Mouse (Mus musculus) skeletal muscle tissue, adult 2 months (tissue): ENCODE data around the gene Magoh.

Experiments
- DNase-seq: peaks from one replicate; pipeline ENCODE4 v3.0.0-alpha.2; 2012; ENCODE audit warnings: low read depth, low spot score

Gene Magoh

DNA sequence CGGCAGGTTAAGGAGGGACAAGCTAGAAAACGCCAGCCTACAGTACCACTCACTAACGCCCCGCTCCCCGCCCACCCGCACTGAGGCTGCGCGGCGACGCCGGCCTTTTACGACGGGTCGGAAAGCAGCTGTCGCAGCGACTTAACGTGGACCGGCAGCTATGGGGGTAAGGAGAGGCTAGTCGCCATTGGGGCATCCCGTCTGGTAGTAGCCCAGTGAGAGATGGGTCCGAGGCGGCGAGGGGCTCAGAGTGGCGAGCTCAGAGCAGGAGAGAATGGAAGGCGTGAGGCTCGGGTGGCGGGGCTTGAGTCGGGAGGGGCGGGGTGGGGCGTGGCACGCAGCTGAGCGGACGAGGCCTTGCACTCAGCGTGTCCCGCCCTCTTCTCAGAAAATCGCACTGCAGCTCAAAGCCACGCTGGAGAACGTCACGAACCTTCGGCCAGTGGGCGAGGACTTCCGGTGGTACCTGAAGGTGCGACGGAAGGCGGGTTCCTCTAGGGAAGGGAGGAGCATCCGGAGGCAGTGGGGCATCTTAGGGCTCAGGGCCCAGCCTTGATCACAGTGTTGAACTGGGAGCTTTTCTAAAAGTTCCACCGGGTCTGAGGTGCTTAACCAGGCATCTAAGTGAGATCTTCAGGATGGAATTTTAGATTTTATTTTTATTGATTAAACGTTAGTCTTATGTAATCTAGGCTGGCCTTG lies 10.3 kb downstream of the Magoh start, which contains the start of gene 0610037L13Rik:
Gene 0610037L13Rik, plus strand, starts transcription at position 83 of the 702 bp plus-strand sequence.
- DNase-seq = peak; percentile 94

DNA sequence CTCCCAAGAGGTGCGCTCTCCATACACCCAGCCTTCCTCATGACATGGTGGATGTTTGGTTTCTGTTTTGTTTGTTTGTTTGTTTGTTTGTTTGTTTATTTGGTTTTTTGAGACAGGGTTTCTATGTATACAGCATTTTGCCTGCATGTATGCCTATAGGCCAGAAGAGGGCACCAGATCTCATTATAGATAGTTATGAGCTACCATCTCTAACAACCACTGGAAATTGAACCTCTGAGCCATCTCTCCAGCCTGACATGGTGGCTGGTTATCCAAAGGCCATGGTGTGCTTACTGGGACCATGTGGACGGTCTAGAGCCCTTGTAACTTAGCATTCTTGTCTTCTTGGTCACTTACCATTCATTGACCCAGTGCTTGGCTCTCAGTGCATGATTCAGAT lies 13.1 kb downstream of the Magoh start:
- no peak for DNase-seq

DNA sequence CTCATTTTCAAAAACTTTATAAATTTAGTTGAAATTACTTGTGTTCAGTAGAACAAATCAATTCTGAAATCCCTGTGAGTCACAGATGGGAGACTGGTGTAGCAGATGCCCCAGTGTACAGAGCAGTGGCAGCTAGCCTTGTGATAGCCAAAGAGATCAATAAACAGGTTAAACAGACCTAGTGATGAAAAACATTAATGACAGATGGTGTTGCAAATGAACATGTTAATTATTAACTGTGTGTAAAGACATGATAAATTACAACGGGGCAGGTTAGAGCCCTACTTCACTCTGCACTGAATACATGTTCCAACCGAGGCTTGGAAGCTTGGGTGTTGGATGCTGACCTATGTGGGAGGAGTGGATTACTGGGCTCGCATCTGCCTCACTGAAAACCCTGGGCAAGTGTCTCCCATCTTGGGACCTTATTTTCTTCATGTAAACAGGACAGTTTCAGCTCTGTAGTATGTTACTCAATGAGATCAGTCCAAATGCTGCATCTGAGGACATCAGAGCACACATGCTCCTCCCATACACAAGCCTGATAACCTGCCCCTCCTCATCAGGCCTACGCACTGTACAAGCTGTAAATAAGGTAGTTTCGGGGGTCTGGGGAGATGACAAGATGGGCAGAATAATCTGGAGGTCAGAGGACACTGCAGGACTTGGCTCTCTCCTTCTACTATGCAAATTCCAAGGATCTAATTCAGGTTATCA lies 19.8 kb downstream of the Magoh start:
- no peak for DNase-seq

DNA sequence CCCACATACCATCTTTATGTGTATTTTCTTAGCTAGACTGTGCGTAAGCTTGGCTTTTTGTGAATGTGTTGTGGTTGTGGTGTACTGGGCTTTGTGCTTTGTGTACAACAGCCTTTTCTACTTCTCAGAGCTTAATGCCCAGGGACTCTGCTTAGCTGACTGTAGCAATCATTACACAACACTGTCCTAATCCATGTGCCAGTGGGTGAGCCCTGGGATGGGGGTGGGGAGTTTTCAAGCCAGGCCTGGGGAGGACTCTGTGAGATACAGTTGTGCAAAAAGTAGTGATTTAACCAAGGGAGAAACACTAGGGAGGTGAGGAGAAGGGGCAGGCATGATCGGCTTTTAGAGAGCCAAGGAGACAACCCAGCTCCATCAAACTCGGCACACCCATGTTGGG lies 20.7 kb downstream of the Magoh start:
- no peak for DNase-seq

DNA sequence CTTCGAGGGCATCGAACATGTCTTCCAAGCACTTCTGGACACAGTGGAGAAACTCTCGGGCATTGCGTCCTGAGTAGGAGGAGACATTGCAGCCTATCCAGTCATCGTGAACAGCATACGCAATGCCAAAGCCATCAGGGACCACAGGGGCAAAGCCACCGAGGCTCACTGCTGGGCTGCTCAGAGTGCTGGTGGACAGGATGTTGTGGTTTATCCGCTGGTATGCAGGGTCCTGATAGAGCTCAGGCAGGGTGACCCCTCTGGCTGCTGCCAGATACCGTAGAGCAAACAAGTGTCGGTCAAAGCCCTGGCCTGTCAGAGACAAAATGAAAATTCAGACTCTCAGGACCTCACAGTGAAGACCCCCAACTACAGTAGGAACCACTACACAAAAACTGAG lies 24.7 kb downstream of the Magoh start:
- no peak for DNase-seq

DNA sequence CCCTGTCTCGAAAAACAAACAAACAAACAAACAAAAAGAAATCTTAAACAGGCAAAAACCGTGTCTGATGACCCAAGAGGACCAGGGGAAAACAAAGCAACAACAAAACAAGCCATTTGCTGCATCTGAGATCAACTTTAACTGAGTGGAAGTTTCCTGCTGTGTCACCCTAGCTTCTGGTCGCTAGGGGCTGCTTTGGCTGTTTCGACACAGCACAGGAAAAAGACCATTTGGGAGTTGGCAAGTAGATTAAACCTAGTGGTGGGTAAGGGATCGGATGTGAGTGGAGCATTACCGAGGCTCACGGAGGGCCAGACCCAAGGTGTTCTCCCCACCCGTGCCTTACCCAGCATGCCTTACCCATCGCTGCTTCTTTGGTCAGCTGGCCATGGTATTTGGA lies 27.0 kb downstream of the Magoh start:
- no peak for DNase-seq

DNA sequence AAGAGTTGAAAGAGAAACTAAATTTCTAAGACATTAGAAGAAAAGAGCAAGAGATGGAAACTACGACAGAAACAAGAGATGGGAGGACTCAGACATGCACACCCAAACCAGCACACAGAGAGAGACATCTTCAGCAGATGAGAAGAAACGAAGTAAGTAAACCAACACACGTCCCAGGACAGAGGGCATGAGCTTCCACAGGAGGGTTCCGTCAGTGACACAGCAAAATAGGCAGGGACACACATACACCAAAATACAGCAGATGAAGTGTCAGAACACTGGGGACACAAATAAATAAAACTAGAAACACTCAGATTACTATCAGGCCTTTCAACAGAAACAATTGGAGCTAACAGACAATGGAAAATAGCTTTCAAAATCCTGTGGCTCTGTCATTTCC lies 30.5 kb downstream of the Magoh start:
- DNase-seq = no peak

DNA sequence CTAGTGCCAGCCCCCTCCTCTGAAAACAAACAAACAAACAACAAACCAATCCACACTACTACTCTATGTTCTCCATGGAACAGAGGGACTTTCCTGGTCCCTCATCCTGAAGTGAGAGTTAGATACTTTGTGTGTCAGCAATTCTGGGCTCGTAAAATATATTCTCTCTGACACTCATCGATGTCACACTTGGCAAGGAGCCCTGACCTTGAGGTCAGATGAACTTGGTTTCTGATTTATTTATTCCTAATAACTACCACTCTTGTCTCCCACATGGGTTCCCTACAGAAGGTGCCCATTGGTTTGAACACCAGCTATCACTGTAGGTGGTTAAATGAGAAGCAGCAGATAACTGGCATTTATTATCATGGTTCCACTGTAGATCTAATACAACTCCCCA lies 40.8 kb downstream of the Magoh start:
- DNase-seq = no peak

DNA sequence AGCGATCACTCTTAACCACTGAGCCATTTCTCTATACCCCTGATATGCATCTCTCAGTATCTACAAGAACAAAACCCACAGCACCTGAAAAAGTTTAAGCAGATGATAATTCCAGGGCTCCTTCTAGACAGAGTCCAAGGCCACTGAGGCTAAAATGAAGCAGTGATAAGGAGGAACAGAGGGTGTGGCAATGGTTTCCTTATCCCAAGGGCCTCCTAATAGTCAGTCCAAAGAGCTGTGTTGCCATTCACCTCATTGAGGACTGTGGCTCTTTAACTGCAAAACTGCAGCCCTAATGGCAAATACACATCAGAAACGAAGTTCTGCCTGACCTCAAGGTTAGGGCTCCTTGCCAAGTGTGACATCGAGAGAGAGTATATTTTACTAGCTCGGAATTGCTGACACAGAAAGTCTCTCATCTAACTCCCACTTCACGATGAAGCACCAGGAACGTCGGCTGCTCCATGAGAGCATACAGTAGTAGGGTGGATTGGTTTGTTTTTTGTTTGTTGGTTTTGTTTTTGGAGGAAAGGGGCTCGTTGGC lies 41.7 kb downstream of the Magoh start:
- no peak for DNase-seq

DNA sequence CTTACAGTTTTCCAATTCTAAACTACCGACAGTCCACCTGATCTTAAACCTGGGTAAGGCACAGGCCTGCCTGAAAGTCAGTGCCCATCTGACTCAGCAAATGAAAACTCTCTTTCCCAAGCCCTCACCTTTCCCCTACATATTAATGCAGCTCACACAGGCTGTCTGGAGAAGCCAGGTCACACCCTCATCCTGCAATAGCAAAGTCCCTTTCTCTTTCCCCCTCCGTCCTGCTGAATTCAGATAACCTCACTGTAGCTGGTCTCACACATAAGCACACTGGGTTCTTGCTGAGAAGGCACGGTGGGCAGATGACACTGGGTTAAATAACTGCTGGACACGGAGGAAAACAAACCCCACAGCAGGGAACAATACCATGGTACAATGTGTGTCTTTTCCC lies 42.4 kb downstream of the Magoh start:
- no peak for DNase-seq

DNA sequence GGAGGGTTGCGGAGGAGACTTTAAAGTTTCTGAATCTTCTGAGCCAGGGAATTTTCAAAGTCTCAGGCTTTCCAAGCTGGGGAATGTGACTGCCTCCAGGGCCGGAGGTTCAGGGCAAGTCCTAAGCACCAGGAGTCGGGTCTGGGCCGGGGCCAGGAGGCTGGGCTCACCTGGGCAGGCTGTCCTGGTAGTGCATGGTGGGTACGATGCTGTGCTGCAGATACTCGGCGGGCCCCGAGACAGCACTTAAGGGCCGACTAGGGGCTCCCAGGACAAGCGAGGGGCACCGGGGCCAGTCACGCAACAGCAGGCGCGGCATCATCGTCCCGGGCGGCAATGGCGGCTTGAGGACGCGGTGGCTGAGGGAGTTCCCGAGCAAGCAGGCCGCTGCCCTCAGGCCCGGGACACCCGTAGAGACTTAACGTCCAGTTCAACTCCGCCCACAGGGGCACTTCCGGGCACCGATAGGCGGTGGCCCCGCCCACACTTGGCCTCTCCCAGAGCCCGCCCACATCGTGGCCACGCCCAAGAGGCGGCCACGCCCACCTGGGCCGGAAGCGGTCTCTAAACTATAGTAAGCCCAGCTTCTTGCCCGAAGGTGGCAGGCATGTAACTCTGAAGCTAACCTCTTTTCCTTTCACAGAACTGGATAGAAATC lies 43.7 kb downstream of the Magoh start, which contains the start of gene Cpt2:
Gene Cpt2, minus strand, starts transcription at position 466 of the 658 bp plus-strand sequence.
- peak; percentile 97 for DNase-seq

DNA sequence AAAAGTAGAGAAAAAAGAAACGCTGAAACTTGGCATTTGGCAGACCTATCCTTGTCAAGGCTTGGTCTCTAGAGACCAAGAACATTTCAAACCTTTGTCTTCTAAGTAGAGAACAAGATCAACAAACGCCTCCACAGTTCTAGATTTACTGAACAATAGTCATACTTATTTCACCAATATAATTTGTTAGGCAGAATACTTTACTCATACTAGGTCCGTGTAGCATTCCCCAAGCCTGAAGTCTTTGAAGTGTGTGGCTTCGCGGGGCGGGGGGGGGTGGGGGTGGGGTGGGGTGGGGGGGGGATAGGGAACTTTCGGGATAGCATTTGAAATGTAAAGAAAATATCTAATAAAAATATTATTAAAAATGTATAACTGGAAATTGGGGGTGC lies 44.2 kb downstream of the Magoh start:
- DNase-seq = no peak

DNA sequence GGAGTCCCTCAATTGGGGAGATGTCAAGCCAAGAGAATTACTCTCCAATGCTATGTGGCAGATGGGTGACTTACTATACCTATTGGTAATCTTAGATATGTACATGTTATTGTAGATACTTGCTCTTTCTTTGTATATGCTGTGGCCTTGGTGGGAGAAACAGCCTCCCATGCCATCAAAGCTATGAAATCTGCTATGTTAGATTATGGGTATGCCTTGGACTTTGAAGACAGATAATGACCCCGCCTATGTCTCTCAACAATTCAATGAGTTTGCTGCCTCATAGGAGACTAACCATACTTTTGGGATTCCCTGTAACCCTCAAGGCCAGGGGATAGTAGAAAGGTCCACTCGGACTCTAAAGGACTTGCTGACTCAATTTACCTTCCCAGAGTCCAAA lies 48.7 kb downstream of the Magoh start:
- DNase-seq = no peak

DNA sequence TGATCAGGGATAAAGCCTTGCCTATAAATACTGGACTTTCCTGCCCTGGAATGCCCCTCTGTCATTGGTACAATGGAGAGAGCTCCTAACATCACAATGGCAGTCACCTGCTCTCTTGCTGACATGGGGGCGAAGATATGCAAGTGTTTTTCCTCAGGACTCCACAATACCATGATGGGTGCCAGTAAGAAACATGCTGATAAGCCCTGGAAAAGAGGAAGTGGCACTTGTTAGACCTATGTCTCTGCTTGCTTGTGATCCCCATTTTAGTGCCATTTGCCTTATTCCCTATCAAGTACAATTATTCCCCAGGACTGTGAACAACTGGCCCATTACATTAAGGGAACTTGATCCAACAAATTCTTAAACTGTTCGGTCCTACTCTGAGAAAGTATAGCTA lies 49.2 kb downstream of the Magoh start:
- no peak for DNase-seq

DNA sequence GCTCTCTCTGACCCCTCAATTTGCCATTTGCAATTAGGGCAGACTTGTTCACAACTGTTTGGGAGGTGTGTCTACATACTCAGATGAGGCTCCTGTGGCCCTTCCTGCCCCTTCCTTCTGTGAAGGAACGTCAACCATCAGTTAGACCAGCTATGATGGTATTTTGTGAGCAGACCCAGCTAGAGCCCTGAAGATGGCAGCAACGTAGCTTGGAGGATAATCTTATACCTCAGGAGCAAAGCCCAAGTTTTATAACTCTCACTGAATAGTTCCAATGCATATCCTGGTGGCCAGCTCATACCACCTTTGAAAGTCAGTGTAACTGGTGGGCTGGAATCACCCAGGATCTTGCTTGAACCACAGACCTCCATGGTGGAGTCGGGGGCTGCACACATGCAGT lies 51.9 kb downstream of the Magoh start:
- DNase-seq = no peak

DNA sequence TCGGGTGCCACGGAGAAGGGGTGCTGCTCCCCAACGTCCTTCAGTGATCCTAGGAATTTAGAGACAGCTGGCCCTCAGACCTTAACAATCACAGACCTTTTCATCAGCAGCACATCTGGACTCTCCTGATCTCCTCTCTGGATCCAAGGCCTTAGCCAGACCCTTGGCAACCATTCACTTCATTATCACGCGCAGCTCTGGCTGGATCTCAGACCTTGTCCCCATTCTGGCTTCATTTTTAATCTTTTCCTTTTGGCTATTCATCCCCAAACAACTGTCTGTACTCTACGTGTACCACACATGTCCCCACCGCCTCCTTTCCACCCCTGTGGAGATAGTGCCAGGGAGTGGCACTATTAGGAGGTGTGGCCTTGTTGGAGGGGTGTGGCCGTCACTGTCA lies 53.7 kb downstream of the Magoh start:
- no peak for DNase-seq

DNA sequence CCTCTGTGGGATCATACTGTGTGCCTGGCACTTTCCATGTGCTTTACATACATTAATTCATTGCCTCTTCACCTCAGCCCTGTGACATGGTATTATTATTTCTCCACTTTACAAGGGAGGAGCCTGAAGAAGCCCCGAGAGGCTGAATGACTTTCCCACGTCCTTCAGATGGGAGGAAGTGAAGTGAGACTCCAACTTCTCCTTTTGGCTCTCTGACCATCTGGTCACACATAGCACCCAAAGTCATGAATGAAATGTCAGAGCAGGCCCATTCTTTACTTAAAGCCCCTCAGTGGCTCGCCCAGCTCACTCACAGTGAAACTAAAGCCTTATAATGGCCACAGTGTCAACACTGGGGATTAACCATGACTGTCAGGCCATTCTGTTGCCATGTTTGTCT lies 55.7 kb downstream of the Magoh start:
- no peak for DNase-seq
